Mouse (Mus musculus) macrophage (primary cell): Measurements from ENCODE around the gene Osbpl2. TPM values are rescaled to one million over a fixed set of nuclear protein-coding genes. Genes with fewer than 3 reads are reported as not detected.
A peak's percentile ranks its signal among the peaks of the same experiment; 100 is the strongest.

Experiments used
- H3K27ac ChIP-seq: fragments of 350-480 bp; formaldehyde crosslinking; 2 replicates; pipeline ENCODE4 v1.9.0; 2021
- H3K36me3 ChIP-seq: fragments of 350-480 bp; formaldehyde crosslinking; 2 replicates; pipeline ENCODE4 v1.9.0; 2021; ENCODE audit errors: inconsistent target
- H3K4me3 ChIP-seq: fragments of 350-480 bp; formaldehyde crosslinking; 2 replicates; pipeline ENCODE4 v1.9.0; 2021; ENCODE audit errors: inconsistent target
- H3K79me2 ChIP-seq: fragments of 350-480 bp; formaldehyde crosslinking; 2 replicates; pipeline ENCODE4 v1.9.0; 2021; ENCODE audit errors: inconsistent target
- WGBS: methylation state at CpG from one replicate; pipeline ENCODE4 v1.1.7; 2026; ENCODE audit warnings: inconsistent platforms; ENCODE audit not compliant: missing documents; 5-methylcytosine and 5-hydroxymethylcytosine counted together
- polyA plus RNA-seq: library from polyadenylated mRNA; stranded (reverse); fragments of 250-400 nt; gene quantifications from 3 replicates; pipeline ENCODE4 v1.2.4, GENCODE M21; 2018; ENCODE audit warnings: inconsistent platforms
- total RNA-seq, 78 experiments: library from RNA; depleted of rRNA; stranded (reverse); fragments of 250-400 nt; gene quantifications; 1 replicate in 9 of 78; 2 replicates in 24 of 78; 3 replicates in 43 of 78; 4 replicates in 2 of 78; pipeline ENCODE4 v1.2.4; 2018; ENCODE audit warnings: inconsistent platforms in 56 of 78

Gene Osbpl2
- total RNA-seq (2018; cell fraction: chromatin; rRNA removed): 10 to 100 TPM in 19 of 26 experiments, 1 to 10 TPM in 7; 4.9 to 39.6 (median 30.8) TPM
- total RNA-seq (2018; cell fraction: cytosol; rRNA removed): 10 to 100 TPM; 12.1 to 27.0 (median 22.8) TPM
- total RNA-seq (2018; cell fraction: nucleus; rRNA removed): 10 to 100 TPM in 21 of 26 experiments, 1 to 10 TPM in 5; 4.2 to 29.3 (median 19.0) TPM
- polyA plus RNA-seq: 18.2 to 41.4 TPM (median 20.2 TPM) in 3 replicates

GRCm38 (mm10) chr2:180118661-180119438 lies at the start of gene Osbpl2:
Gene Osbpl2, plus strand, starts transcription at chr2:180119306.
- Histone ChIP-seq H3K27ac (peak within 1 kb of the TSS; percentile 13; the same call in 1 of the 2 replicates), H3K79me2 (peaks cover 39% of the 10 kb centered on the region; the same call in 1 of the 2 replicates), H3K36me3 (no peaks in the 10 kb centered on the region), H3K4me3 (peak within 1 kb of the TSS; percentile 43)
- WGBS: under 1% methylated on average over 52 of the region's 55 CpGs

- no peaks in the 10 kb centered on the region; the same call in 1 of the 2 replicates for H3K79me2 ChIP-seq
- H3K27ac ChIP-seq: peak overlapping the region; percentile 73
- 28% methylated on average over 20 of the region's 20 CpGs for WGBS
- H3K4me3 ChIP-seq: peak overlapping the region; percentile 91
- H3K36me3 ChIP-seq: no peaks in the 10 kb centered on the region
Measured at GRCm38 (mm10) chr2:180069770-180070480, 49.2 kb upstream of the Osbpl2 start.

GRCm38 (mm10) chr2:180070481-180071453 lies 48.3 kb upstream of the Osbpl2 start, which contains the start of gene Mtg2:
Gene Mtg2, plus strand, starts transcription at chr2:180070588.
- peak within 1 kb of the TSS; percentile 73 for H3K27ac ChIP-seq
- no peaks in the 10 kb centered on the region for H3K36me3 ChIP-seq
- no peaks in the 10 kb centered on the region; the same call in 1 of the 2 replicates for H3K79me2 ChIP-seq
- 9% methylated on average over 58 of the region's 58 CpGs for WGBS
- peak within 1 kb of the TSS; percentile 91 for H3K4me3 ChIP-seq

- Histone ChIP-seq H3K4me3 (no peak overlapping the region), H3K79me2 (no peaks in the 10 kb centered on the region; the same call in 1 of the 2 replicates), H3K27ac (no peak overlapping the region), H3K36me3 (no peaks in the 10 kb centered on the region)
- WGBS: 100% methylated on average over 2 of the region's 2 CpGs
Measured at GRCm38 (mm10) chr2:180071671-180072070, 47.4 kb upstream of the Osbpl2 start.

GRCm38 (mm10) chr2:180072886-180073285 lies 46.2 kb upstream of the Osbpl2 start:
- Histone ChIP-seq H3K27ac (no peak overlapping the region), H3K4me3 (no peak overlapping the region), H3K36me3 (0 out of 2 replicates have a peak, but pooled peaks cover 4% of the 10 kb centered on the region), H3K79me2 (no peaks in the 10 kb centered on the region; the same call in 1 of the 2 replicates)
- 78% methylated on average over 7 of the region's 7 CpGs for WGBS

GRCm38 (mm10) chr2:180077622-180078021 lies 41.5 kb upstream of the Osbpl2 start:
- WGBS: 93% methylated on average over 3 of the region's 3 CpGs
- Histone ChIP-seq H3K27ac (no peak overlapping the region), H3K36me3 (peaks cover 12% of the 10 kb centered on the region; the same call in 1 of the 2 replicates)

GRCm38 (mm10) chr2:180080680-180081079 lies 38.4 kb upstream of the Osbpl2 start:
- H3K79me2 ChIP-seq: no peaks in the 10 kb centered on the region
- no peak overlapping the region for H3K4me3 ChIP-seq
- WGBS: 94% methylated on average over 8 of the region's 8 CpGs
- H3K36me3 ChIP-seq: peaks cover 20% of the 10 kb centered on the region; the same call in 1 of the 2 replicates
- no peak overlapping the region for H3K27ac ChIP-seq

More at GRCm38 (mm10) chr2:180077622-180078021, 41.5 kb upstream of the Osbpl2 start:
- Histone ChIP-seq H3K4me3 (no peak overlapping the region), H3K79me2 (no peaks in the 10 kb centered on the region)

GRCm38 (mm10) chr2:180083063-180083462 lies 36.0 kb upstream of the Osbpl2 start:
- no peak overlapping the region for H3K4me3 ChIP-seq
- WGBS: 95% methylated on average over 10 of the region's 10 CpGs
- no peak overlapping the region for H3K27ac ChIP-seq
- H3K36me3 ChIP-seq: peaks cover 17% of the 10 kb centered on the region; the same call in 1 of the 2 replicates
- no peaks in the 10 kb centered on the region for H3K79me2 ChIP-seq

GRCm38 (mm10) chr2:180084565-180084964 lies 34.5 kb upstream of the Osbpl2 start:
- no peaks in the 10 kb centered on the region for H3K79me2 ChIP-seq
- WGBS: 82% methylated on average over 3 of the region's 3 CpGs
- H3K27ac ChIP-seq: no peak overlapping the region
- peaks cover 17% of the 10 kb centered on the region; the same call in 1 of the 2 replicates for H3K36me3 ChIP-seq
- no peak overlapping the region for H3K4me3 ChIP-seq

- no peak overlapping the region for H3K4me3 ChIP-seq
- no peak overlapping the region for H3K27ac ChIP-seq
- no peaks in the 10 kb centered on the region for H3K79me2 ChIP-seq
- peaks cover 17% of the 10 kb centered on the region; the same call in 1 of the 2 replicates for H3K36me3 ChIP-seq
- WGBS: 93% methylated on average over 15 of the region's 16 CpGs
Measured at GRCm38 (mm10) chr2:180085926-180086636, 33.0 kb upstream of the Osbpl2 start.

GRCm38 (mm10) chr2:180086637-180087027 lies 32.5 kb upstream of the Osbpl2 start:
- peaks cover 17% of the 10 kb centered on the region; the same call in 1 of the 2 replicates for H3K36me3 ChIP-seq
- no peak overlapping the region for H3K27ac ChIP-seq
- no peak overlapping the region for H3K4me3 ChIP-seq
- WGBS: 91% methylated on average over 5 of the region's 5 CpGs
- no peaks in the 10 kb centered on the region for H3K79me2 ChIP-seq

GRCm38 (mm10) chr2:180087472-180087871 lies 31.6 kb upstream of the Osbpl2 start:
- Histone ChIP-seq H3K4me3 (no peak overlapping the region), H3K27ac (no peak overlapping the region), H3K36me3 (peaks cover 9% of the 10 kb centered on the region; the same call in 1 of the 2 replicates), H3K79me2 (no peaks in the 10 kb centered on the region)
- 96% methylated on average over 4 of the region's 4 CpGs for WGBS

GRCm38 (mm10) chr2:180090285-180090684 lies 28.8 kb upstream of the Osbpl2 start:
- H3K79me2 ChIP-seq: no peaks in the 10 kb centered on the region
- H3K27ac ChIP-seq: no peak overlapping the region
- H3K4me3 ChIP-seq: no peak overlapping the region
- H3K36me3 ChIP-seq: no peaks in the 10 kb centered on the region
- 80% methylated on average over 11 of the region's 11 CpGs for WGBS
